Mouse (Mus musculus) olfactory bulb, adult 2 months (tissue): ENCODE results near the gene Ctbp1.

Experiments used
- CTCF ChIP-seq: fragments of 200-500 bp; IDR thresholded peaks from 2 replicates; pipeline ENCODE4 v1.5.1; 2012; ENCODE audit warnings: low read depth, mild to moderate bottlenecking, low read length, moderate library complexity; ENCODE audit not compliant: insufficient read depth
- POLR2A ChIP-seq: fragments of 200-500 bp; IDR thresholded peaks from 2 replicates; pipeline ENCODE4 v1.6.1; 2012; ENCODE audit warnings: mild to moderate bottlenecking, low read depth, low read length, moderate library complexity; ENCODE audit not compliant: insufficient read depth

GRCm38 (mm10) chr5:33310704-33311462, 36.1 kb upstream of the Ctbp1 start:
- TF ChIP-seq CTCF (no peak), POLR2A (no peak)
